Mouse (Mus musculus) thymus, adult 18-20 months (tissue): Measurements from ENCODE around the gene Olfr1250.
"Not testable (repeated sequence)": the region's sequence is repeated elsewhere in the genome, so short reads cannot be mapped to it uniquely, and the experiment has no call there.

Source experiments
- DNase-seq, 2 experiments: peaks; one replicate each; pipeline ENCODE4 v3.0.0; 2022; ENCODE audit warnings: mixed read lengths in 2 of 2

Olfr1250 gene

DNA sequence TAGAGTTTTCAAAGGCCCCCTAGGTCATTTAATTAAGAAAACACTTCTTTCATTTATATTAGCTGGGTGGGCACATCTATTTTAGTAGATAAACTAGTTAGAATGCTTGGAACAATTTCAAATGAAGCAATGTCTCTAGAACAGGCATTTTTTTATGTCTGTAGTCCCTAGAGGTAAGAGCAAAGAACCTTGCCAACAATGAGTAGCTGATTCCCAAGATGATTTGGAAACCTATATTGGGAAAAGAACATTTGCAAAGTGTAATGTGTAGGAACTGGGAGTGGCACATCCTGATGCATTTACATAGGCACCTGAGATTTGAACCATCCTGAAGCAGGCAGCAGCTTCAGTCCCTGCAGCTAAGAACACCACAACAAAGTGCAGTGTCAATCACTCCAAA is at the start of gene Olfr1250:
Gene Olfr1250 (minus strand): TSS at position 101 of the 400 bp plus-strand sequence.
- DNase-seq = no peak

- no peak for DNase-seq
These were observed 30.7 kb upstream of the Olfr1250 start for GRCm38 (mm10) chr2:89691980-89692379.

DNA sequence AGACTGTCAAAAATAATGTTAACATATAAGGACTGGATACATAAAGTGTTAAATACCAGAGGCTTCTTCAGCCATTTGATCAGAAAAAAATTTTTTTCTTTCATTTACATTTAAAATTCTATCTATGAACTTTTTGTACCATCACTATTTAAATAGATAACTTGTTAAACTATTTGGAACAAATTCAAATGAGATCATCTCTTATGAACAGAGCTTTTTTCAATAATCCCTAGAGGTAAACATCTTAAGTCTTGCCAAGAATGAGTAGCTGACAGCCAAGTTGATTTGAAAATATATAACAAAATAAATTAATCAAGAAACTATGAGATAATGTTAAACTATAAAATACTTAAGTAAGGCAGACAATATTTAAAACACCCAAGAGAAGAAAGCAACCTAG is 10.6 kb upstream of the Olfr1250 start, which contains the start of gene Olfr1251:
Gene Olfr1251 (minus strand): TSS at position 101 of the 400 bp plus-strand sequence.
- DNase-seq = no peak

DNA sequence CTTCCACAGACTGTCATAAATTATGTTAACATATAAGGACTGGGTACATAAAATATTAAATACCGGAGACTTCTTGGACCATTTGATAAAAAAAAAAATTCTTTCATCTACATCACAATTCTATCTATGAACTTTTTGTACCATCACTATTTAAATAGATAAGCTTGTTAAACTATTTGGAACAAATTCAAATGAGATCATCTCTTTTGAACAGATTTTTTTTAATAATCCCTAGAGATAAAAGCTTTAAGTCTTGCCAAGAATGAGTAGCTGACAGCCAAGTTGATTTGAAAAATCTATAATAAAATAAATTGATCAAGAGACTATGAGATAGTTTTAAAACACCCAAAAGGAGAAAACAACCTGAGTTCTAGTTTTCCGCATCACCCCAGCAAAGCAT is 26.4 kb downstream of the Olfr1250 start, which contains the start of gene Olfr1249:
Gene Olfr1249 (minus strand): TSS at position 101 of the 400 bp plus-strand sequence.
- DNase-seq = no peak

DNA sequence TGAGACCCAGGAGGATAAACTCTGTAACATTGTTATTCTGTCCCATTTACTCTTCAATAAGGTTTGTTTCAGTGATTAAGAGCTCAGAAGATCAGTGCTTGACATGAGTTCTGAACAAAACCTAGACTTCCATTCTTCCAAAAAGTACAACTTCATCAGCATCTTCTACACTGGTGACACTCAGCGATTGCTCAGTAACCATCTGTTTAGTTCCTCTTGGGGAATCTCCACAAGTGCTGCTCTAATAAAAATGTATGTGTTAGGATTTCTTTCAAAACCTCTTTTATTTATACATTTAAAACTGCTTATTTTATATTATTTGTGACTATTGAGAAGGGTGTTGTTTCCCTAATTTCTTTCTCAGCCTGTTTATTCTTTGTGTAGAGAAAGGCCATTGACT is 43.1 kb downstream of the Olfr1250 start, which contains the start of gene Olfr1248:
Gene Olfr1248 (minus strand): TSS at position 101 of the 400 bp plus-strand sequence.
- DNase-seq = not testable (repeated sequence)

DNA sequence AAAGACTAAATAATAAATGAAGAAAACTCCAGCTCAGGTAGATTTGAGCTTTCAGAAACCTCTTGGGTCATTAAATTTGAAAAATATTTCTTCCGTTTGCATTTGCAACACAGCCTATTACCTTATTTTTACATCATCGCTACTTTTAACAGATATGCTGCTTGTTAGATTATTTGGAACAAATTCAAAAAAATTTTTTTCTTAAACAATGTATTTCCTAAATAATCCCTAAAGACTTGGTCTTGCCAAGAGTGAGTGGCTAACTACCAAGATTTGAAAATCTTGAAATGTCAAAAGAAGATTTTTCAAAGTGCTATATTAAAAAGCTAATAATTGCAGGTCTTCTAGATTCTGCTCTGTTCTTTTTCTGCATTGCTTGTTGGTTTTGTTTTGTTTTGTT is 47.2 kb downstream of the Olfr1250 start, which contains the start of gene Olfr1247:
Gene Olfr1247 (minus strand): TSS at position 101 of the 400 bp plus-strand sequence.
- no peak for DNase-seq
